Mouse (Mus musculus): Measurements from ENCODE around the gene Zfp784. TPM values are rescaled to one million over a fixed set of nuclear protein-coding genes. Genes with fewer than 3 reads are reported as not detected.

The Zfp784 gene
- total RNA-seq, 2 experiments from 2014 or later, result 5.1 to 5.4 TPM

Other genes starting within 250 kb of the Zfp784 start
- 1 to 10 TPM; 1.4 to 2.0 TPM for gene Tmem238, start 248.8 kb downstream of the Zfp784 start, total RNA-seq (2021)
- gene Rpl28, start 245.6 kb downstream of the Zfp784 start, total RNA-seq (2021), result 100 to 1,000 TPM; 454 to 487 TPM
- gene Ube2s, start 225.9 kb downstream of the Zfp784 start, total RNA-seq (2021), result 100 to 1,000 TPM; 103 to 109 TPM
- gene Shisa7, start 193.8 kb downstream of the Zfp784 start, total RNA-seq (2021), result 100 to 1,000 TPM; 176 to 202 TPM
- 1 to 10 TPM; 4.0 to 7.8 TPM for gene Isoc2b, start 168.2 kb downstream of the Zfp784 start, total RNA-seq (2021)
- gene Isoc2a, start 161.3 kb downstream of the Zfp784 start, total RNA-seq (2021), result 10 to 100 TPM; 11.4 to 13.6 TPM
- gene Gm36210, start 131.9 kb downstream of the Zfp784 start, total RNA-seq (2021), result under 1 TPM; 0.51 to 0.62 TPM
- gene Zfp628, start 123.2 kb downstream of the Zfp784 start, total RNA-seq (2021), result 10 to 100 TPM; 12.7 to 13.2 TPM
- gene Nat14, start 116.4 kb downstream of the Zfp784 start, total RNA-seq (2021), result 100 to 1,000 TPM; 119 to 120 TPM
- 1 to 10 TPM; 2.9 to 3.8 TPM for gene Ssc5d, start 112.7 kb downstream of the Zfp784 start, total RNA-seq (2021)
- gene Sbk2, start 74.0 kb downstream of the Zfp784 start, total RNA-seq (2021), result under 1 TPM; 0.27 to 0.30 TPM
- 1 to 10 TPM in 1 of 2 experiments, under 1 TPM in 1; 0.70 to 1.4 TPM for gene Sbk3, start 67.3 kb downstream of the Zfp784 start, total RNA-seq (2021)
- 10 to 100 TPM; 31.6 to 35.9 TPM for gene Zfp579, start 42.3 kb downstream of the Zfp784 start, total RNA-seq (2021)
- 1 to 10 TPM; 6.5 to 8.1 TPM for gene Zfp524, start 24.0 kb downstream of the Zfp784 start, total RNA-seq (2021)
- 10 to 100 TPM; 19.6 to 25.1 TPM for gene Fiz1, start 23.7 kb downstream of the Zfp784 start, total RNA-seq (2021)
- gene Gm44973, start 22.9 kb downstream of the Zfp784 start, total RNA-seq (2021), result not detected
- 10 to 100 TPM; 33.5 to 39.7 TPM for gene Zfp865, start 18.1 kb downstream of the Zfp784 start, total RNA-seq (2021)
- 10 to 100 TPM; 56.9 to 61.9 TPM for gene Ccdc106, start 17.9 kb downstream of the Zfp784 start, total RNA-seq (2021)
- not detected for gene 4632433K11Rik, start 4.3 kb downstream of the Zfp784 start, total RNA-seq (2021)
- gene Zfp580, start 13.1 kb upstream of the Zfp784 start, total RNA-seq (2021), result 10 to 100 TPM; 34.5 to 35.2 TPM
- gene U2af2, start 23.7 kb upstream of the Zfp784 start, total RNA-seq (2021), result 100 to 1,000 TPM; 183 to 184 TPM
- 100 to 1,000 TPM; 523 to 530 TPM for gene Epn1, start 41.8 kb upstream of the Zfp784 start, total RNA-seq (2021)
- not detected for gene Rfpl4, start 78.5 kb upstream of the Zfp784 start, total RNA-seq (2021)
- gene Rasl2-9, start 87.5 kb upstream of the Zfp784 start, total RNA-seq (2021), result not detected
- gene Vmn1r55, start 111.2 kb upstream of the Zfp784 start, total RNA-seq (2021), result not detected
- gene Vmn1r56, start 158.3 kb upstream of the Zfp784 start, total RNA-seq (2021), result not detected
- not detected for gene Vmn1r57, start 180.0 kb upstream of the Zfp784 start, total RNA-seq (2021)